Mouse (Mus musculus): Measurements from ENCODE around the gene Shf.

GRCm38 (mm10) chr2:122372541-122372940, 3.6 kb upstream of the Shf start:
- TF ChIP-seq CTCF (IDR thresholded peaks at IDR 0.05; ENCODE audit: low read depth, low read length) (no peak), POLR2AphosphoS5 (IDR thresholded peaks at IDR 0.05; ENCODE audit: insufficient replicate concordance, low read depth, low read length) (no peak), GATA1 (IDR thresholded peaks at IDR 0.05; ENCODE audit: borderline replicate concordance, low read length) (no peak), TAL1 (conservative IDR thresholded peaks at IDR 0.05; ENCODE audit: low read depth, low read length) (no peak), GATA2 (IDR thresholded peaks at IDR 0.05; ENCODE audit: borderline replicate concordance, low read depth, low read length) (no peak)
